Mouse (Mus musculus) heart, adult 2 months (tissue): ENCODE results near the gene Ada. TPM values are rescaled to one million over a fixed set of nuclear protein-coding genes. Genes with fewer than 3 reads are reported as not detected.

Source experiments
- DNase-seq, 2 experiments: peaks; one replicate each; pipeline ENCODE4 v3.0.0; 2021
- H3K27ac ChIP-seq: fragments of 200-600 bp; 2 replicates; pipeline ENCODE4 v1.8.1; 2022
- H3K27me3 ChIP-seq: fragments of 200-500 bp; 2 replicates; pipeline ENCODE4 v1.6.1; 2012; ENCODE audit warnings: mild to moderate bottlenecking, low read length, inconsistent platforms, mixed read lengths; ENCODE audit not compliant: control insufficient read depth, insufficient read depth
- H3K36me3 ChIP-seq: fragments of 200-500 bp; 2 replicates; pipeline ENCODE4 v1.6.1; 2012; ENCODE audit warnings: low read length, inconsistent platforms; ENCODE audit not compliant: control insufficient read depth, insufficient read depth
- H3K4me1 ChIP-seq: fragments of 200-500 bp; 2 replicates; pipeline ENCODE4 v1.6.1; 2011; ENCODE audit warnings: low read length; ENCODE audit not compliant: control insufficient read depth, insufficient read depth
- H3K4me3 ChIP-seq: fragments of 200-600 bp; 2 replicates; pipeline ENCODE4 v1.8.1; 2022
- H3K79me2 ChIP-seq: fragments of 200-500 bp; replicated peaks from 2 replicates; pipeline ENCODE4 v1.6.1; 2012; ENCODE audit warnings: mild to moderate bottlenecking, inconsistent platforms, low read length, moderate library complexity, mixed read lengths; ENCODE audit not compliant: control insufficient read depth, insufficient read depth
- H3K9ac ChIP-seq: fragments of 200-500 bp; 2 replicates; pipeline ENCODE4 v1.6.1; 2012; ENCODE audit warnings: low read depth, mild to moderate bottlenecking, control low read depth, inconsistent platforms, low read length, mixed read lengths
- CTCF ChIP-seq: fragments of 200-600 bp; IDR thresholded peaks from 2 replicates; pipeline ENCODE4 v1.8.1; 2022; ENCODE audit warnings: antibody characterized with exemption, mild to moderate bottlenecking, moderate library complexity
- EP300 ChIP-seq: fragments of 200-500 bp; IDR thresholded peaks from 2 replicates; pipeline ENCODE4 v1.6.1; 2011; ENCODE audit warnings: low read depth, low read length, control low read depth; ENCODE audit not compliant: insufficient read depth
- POLR2A ChIP-seq: fragments of 200-500 bp; IDR thresholded peaks from 2 replicates; pipeline ENCODE4 v1.6.1; 2011; ENCODE audit warnings: mild to moderate bottlenecking, low read depth, low read length, control low read depth; ENCODE audit not compliant: insufficient read depth
- WGBS: fragments of 180-500 bp; shearing (Covaris S2); methylation state at CpG from one replicate; pipeline ENCODE4 v1.1.7; 2018; 5-methylcytosine and 5-hydroxymethylcytosine counted together
- intact Hi-C: fragments of 180-260 bp; cut with DNase I; formaldehyde crosslinking; loops from one replicate; pipeline ENCODE4 v1.15.1; 2025
- polyA plus RNA-seq: library from polyadenylated mRNA; depleted of rRNA; stranded (reverse); fragments of >200 nt; gene quantifications from 2 replicates; pipeline ENCODE4 v1.2.3, GENCODE M21; 2012
- total RNA-seq, 2 experiments: library from RNA; stranded (reverse); gene quantifications; 2 replicates each; pipeline ENCODE4 v1.2.3; 2021

The Ada gene
- total and polyA plus RNA-seq, 3 experiments: 0.61 to 1.0 (median 0.65) TPM

- intact Hi-C loops: no loop called here
- Histone ChIP-seq H3K9ac (no peak overlapping the region), H3K27ac (no peak overlapping the region), H3K79me2 (no peaks in the 10 kb centered on the region), H3K36me3 (no peaks in the 10 kb centered on the region), H3K4me3 (no peak overlapping the region), H3K4me1 (peaks cover 16% of the 10 kb centered on the region), H3K27me3 (0 out of 2 replicates have a peak, but pooled peaks cover 2% of the 10 kb centered on the region)
- 63% methylated on average over 10 of the region's 10 CpGs for WGBS
- TF ChIP-seq EP300: no peak
- TF ChIP-seq CTCF: no peak
- no peak for TF ChIP-seq POLR2A
- no peak for DNase-seq
Observed at GRCm38 (mm10) chr2:163744801-163745570, 5.1 kb downstream of the Ada start.

- H3K27me3 ChIP-seq: no peaks in the 10 kb centered on the region
- no peaks in the 10 kb centered on the region for H3K36me3 ChIP-seq
- no peak for DNase-seq
- no peak overlapping the region for H3K4me3 ChIP-seq
- H3K4me1 ChIP-seq: peaks cover 16% of the 10 kb centered on the region
- no peaks in the 10 kb centered on the region for H3K79me2 ChIP-seq
- intact Hi-C loops: no loop called here
- H3K27ac ChIP-seq: no peak overlapping the region
- WGBS: 51% methylated on average over 6 of the region's 6 CpGs
- H3K9ac ChIP-seq: no peak overlapping the region
- TF ChIP-seq POLR2A (no peak), EP300 (peak; percentile 33; the same call in 1 of the 2 replicates)
Observed at GRCm38 (mm10) chr2:163743357-163743756, 6.7 kb downstream of the Ada start.

- Histone ChIP-seq H3K36me3 (no peaks in the 10 kb centered on the region), H3K4me1 (peaks cover 16% of the 10 kb centered on the region), H3K4me3 (no peak overlapping the region), H3K27me3 (no peaks in the 10 kb centered on the region), H3K27ac (no peak overlapping the region), H3K9ac (no peak overlapping the region), H3K79me2 (no peaks in the 10 kb centered on the region)
- WGBS: 86% methylated on average over 5 of the region's 5 CpGs
- intact Hi-C loops: no loop called here
- no peak for TF ChIP-seq CTCF
- no peak for TF ChIP-seq EP300
- TF ChIP-seq POLR2A: no peak
- DNase-seq: no peak
Observed at GRCm38 (mm10) chr2:163742656-163743055, 7.4 kb downstream of the Ada start.

GRCm38 (mm10) chr2:163735980-163736379 is 14.1 kb downstream of the Ada start:
- TF ChIP-seq EP300 (peak; percentile 85), CTCF (no peak), POLR2A (no peak)
- WGBS: 17% methylated on average over 6 of the region's 6 CpGs
- Histone ChIP-seq H3K27ac (peak overlapping the region; percentile 28; the same call in 1 of the 2 replicates), H3K9ac (no peak overlapping the region), H3K4me1 (peaks cover 10% of the 10 kb centered on the region), H3K79me2 (no peaks in the 10 kb centered on the region), H3K27me3 (no peaks in the 10 kb centered on the region), H3K4me3 (no peak overlapping the region), H3K36me3 (no peaks in the 10 kb centered on the region)
- intact Hi-C loops: no loop called here
- peak; percentile 53 to 81 for DNase-seq

GRCm38 (mm10) chr2:163735163-163735562 is 14.9 kb downstream of the Ada start:
- WGBS: 79% methylated on average over 9 of the region's 9 CpGs
- Histone ChIP-seq H3K27ac (peak overlapping the region; percentile 28; the same call in 1 of the 2 replicates), H3K79me2 (no peaks in the 10 kb centered on the region), H3K36me3 (no peaks in the 10 kb centered on the region), H3K9ac (no peak overlapping the region), H3K4me1 (peaks cover 10% of the 10 kb centered on the region), H3K4me3 (no peak overlapping the region), H3K27me3 (no peaks in the 10 kb centered on the region)
- DNase-seq: no peak
- intact Hi-C loops: no loop called here
- TF ChIP-seq POLR2A (no peak), CTCF (no peak), EP300 (no peak)

GRCm38 (mm10) chr2:163732021-163732420 is 18.0 kb downstream of the Ada start:
- TF ChIP-seq CTCF: peak; percentile 8; the same call in 1 of the 2 replicates
- no peak for TF ChIP-seq EP300
- 59% methylated on average over 11 of the region's 11 CpGs for WGBS
- intact Hi-C loops: no loop called here
- Histone ChIP-seq H3K9ac (no peak overlapping the region), H3K4me1 (peaks cover 14% of the 10 kb centered on the region), H3K27me3 (no peaks in the 10 kb centered on the region), H3K79me2 (no peaks in the 10 kb centered on the region), H3K36me3 (no peaks in the 10 kb centered on the region), H3K4me3 (no peak overlapping the region), H3K27ac (peak overlapping the region; percentile 45)
- DNase-seq: no peak
